Mouse (Mus musculus): ENCODE measurements around the gene Gyg.
"Not testable (repeated sequence)": the region's sequence is repeated elsewhere in the genome, so short reads cannot be mapped to it uniquely, and the experiment has no call there.

Gene Gyg

GRCm38 (mm10) chr3:20130456-20131349 is 24.4 kb downstream of the Gyg start:
- no peak for DNase-seq (ENCODE audit: low spot score)

DNA sequence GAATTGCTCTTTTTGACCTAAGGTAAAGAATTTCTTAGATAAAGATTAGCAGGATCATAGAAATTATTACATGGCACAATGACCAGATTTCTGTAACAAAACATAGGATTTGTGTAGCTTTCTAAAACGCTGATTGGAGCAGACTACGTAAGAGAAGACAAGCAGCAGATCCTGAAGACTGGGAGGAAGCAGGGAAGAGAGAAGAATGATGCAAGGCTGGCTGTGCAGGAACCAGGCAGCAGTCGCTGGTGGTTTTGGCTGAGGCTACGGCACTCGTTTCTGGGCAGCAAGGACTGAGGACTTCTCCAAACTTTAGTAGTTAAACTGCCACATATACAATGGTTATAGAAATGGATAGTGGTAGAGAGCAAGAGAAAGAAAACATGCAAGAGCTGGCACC is 25.6 kb downstream of the Gyg start:
- no peak for DNase-seq (ENCODE audit: low spot score)

DNA sequence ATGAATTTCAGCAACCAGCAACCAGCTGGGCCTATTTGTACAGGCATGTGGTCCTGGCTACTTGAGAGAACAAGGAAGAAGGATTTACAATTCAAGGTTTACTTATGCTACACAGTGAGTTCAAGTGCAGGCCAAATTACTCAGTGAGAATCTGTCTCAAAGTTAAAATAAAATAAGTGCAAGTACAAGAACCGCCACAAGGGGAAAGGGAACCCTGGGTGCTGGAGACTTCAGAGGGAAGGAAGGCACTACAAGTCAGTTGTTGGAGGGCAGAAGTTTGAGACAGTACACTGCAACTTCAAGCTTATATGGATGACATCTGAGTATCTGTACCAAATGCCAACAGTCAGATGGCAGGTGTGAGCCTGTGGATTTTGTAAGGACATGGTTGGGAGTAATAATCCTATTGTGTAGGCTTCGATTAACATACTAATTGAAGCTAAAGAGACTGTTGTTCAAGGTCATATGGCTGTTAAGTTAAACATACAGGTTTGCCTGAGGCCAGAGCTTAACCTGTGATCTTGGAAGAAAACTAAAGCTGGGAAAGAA is 28.0 kb downstream of the Gyg start:
- no peak for DNase-seq (ENCODE audit: low spot score)

DNA sequence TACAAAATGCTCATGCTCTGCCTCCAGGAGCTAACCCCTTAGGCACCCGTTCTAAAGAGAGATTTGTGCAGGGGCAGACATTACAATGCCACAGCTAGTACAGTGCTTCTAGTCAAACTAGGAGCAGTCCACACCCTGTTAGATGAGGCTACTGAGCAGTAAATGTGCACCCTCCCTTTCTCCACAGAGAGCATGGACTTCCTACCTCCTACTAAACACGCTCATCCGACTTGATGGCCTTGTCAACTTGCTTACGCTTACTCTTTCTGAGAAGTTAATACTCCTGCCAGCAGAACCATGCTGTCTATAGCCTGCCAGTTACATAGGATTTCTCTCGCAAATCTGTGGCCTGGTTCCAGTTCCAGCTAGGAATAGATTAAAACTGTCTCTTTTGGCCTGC is 29.5 kb downstream of the Gyg start:
- DNase-seq (ENCODE audit: low spot score): no peak

DNA sequence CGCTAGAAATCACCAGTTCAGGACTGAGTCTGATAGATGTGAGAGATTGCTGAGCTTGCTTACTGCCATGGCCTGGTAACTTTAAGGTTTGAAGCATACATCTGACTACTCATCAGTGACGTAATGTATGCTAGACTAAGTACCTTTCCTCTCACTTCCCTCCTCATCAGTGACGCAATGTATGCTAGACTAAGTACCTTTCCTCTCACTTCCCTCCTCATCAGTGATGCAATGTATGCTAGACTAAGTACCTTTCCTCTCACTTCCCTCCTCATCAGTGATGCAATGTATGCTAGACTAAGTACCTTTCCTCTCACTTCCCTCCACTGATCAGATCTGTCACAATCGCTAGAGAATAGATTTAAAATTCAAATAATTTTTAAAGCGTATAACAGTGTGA is 33.5 kb downstream of the Gyg start:
- DNase-seq (ENCODE audit: low spot score): not testable (repeated sequence)

DNA sequence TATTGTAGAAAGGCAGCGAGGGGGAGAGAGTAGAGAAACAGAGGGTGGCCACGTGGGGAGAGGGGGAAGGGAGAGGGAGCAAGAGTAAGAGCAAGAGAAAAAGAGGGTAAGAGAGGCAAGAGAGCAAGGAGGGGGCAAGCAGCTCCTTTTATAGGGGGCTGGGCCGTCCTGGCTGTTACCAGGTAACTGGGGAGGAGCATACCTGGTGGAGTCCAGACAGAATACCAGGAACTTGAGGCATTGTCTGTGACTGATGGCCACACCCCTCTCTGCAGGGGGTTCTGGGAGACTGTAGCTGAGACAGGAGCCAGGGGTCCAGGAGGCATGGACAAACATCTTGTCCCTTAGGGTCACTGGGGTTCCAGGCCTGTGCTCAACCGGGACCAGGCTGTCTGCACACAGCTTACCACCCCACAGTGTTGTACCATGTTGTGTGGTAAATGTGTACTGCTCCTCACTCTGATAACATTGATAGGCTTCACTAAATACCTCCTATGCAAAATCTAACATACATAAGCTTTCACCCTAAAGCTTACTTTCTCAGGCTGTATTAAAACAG is 35.4 kb downstream of the Gyg start:
- no peak for DNase-seq (ENCODE audit: low spot score)

DNA sequence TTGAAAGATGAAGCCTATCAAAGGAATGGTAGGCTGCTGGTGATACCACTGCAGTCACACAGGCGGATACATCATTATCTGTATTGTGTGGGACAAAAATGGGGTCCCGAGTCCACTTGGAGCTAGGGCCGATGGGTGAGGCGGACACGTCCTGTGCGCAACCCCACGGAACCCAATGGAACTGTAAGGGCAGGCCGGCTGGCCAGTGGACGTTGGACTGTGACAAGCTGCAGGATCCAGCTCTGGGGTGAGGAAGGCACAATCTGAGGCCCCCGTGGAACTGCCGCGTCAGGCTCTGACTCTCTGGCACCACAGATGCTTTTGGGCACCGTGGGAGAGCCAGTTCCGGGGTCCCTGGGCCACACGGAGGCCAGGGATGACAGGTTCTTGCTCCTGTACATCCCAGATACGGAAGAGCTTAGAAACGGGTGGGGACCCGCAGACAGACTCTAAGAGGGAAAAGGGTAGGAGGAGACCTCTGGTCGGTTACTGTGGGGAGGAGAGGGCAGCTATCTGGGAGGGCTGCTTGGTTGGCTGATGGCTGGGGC is 36.0 kb downstream of the Gyg start:
- no peak for DNase-seq (ENCODE audit: low spot score)

DNA sequence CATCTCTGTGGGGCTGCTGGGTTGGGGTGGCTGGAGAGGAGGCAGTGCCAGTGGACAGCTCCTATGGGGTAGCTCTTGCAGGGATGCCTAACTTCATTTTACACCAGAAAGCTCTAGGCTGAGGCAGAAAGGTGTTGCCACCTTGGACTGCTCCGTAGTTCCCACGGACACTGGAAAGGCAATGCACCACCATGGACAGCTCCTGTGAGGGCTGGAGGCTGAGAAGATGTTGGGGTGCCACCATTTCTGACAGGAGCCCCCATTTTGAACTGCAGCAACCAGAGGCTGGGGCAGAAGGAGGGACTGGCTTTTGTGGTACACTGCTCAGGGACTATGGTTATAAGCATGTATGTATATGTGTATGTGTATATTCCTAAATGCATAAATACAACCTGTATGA is 43.2 kb downstream of the Gyg start:
- no peak for DNase-seq (ENCODE audit: low spot score)

DNA sequence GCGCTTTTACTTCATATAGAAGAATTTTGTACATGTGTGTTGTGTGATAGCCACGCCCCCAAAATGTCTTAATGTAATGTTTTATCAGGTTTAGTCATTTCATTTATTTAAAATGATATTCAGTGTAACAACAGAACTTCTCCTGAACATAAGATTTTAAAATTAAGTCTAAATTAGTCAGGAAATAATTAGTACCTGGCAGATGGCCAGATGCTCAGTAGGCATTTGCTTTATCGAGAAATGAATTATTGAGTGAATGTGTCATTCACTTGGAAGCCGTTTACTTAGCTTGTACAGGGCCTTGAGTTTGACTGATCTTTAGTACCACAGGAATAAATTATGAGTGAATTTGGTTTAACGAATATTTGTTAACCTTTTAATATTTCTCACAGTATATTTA is 46.2 kb downstream of the Gyg start:
- DNase-seq (ENCODE audit: low spot score): no peak

GRCm38 (mm10) chr3:20104776-20105175 is 50.3 kb downstream of the Gyg start:
- no peak for DNase-seq (ENCODE audit: low spot score)

DNA sequence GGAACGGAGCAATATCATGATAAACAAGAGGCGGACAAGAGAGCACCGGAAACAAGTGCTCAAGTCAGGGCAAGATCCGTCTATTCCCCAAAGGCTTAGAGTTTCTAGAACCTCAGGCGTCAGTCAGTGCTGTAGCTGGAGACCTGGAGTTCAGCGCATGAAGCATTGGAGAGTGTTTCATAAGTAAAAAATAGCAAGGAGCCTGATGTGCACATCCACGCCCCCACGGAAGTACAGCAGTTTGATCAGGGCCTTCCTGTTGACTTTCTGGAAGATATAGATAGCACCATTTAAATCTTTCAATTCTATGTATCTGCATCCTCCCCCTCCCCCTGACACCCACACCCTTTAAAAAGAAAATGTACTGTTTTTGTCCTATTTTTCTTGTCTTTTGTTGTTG is 50.8 kb downstream of the Gyg start:
- DNase-seq (ENCODE audit: low spot score): no peak

GRCm38 (mm10) chr3:20103830-20104229 is 51.3 kb downstream of the Gyg start:
- no peak for DNase-seq (ENCODE audit: low spot score)

DNA sequence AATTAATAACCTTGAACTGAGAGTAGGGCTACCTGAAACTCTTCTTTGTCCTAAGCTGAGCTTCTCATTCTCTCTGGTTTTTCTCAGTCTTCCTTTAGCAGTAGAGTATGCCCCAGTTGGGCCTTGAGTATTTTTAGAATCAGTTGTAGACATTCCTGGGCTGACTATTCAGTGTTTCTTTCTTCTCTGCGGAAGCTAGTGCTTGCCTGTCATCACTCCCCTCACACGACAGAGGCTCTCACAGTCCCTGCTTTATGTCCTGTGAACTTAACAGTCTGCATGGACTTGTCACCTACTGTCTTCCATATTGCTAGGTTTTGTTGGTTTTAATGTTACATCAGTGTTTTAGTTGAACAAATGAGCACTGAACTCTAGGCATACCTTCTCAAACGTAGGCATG is 73.0 kb downstream of the Gyg start:
- no peak for DNase-seq (ENCODE audit: low spot score)

- no peak for DNase-seq (ENCODE audit: low spot score)
These were observed 78.7 kb downstream of the Gyg start for GRCm38 (mm10) chr3:20076145-20077053.

All from left cerebral cortex, adult 11 months (tissue).